Mouse (Mus musculus) neural tube, embryonic 14.5 days (tissue): ENCODE data around the gene Ppp1r17. TPM values are rescaled to one million over a fixed set of nuclear protein-coding genes. Genes with fewer than 3 reads are reported as not detected.

Source experiments
- ATAC-seq: fragments of 200-750 bp; cut with Nextera tagmentation; 2 replicates; pipeline ENCODE4 v1.8.0; 2017; ENCODE audit warnings: low read depth, mild to moderate bottlenecking, moderate TSS enrichment, moderate library complexity
- H3K27ac ChIP-seq: fragments of 300-500 bp; sonication (generic); 2 replicates; pipeline ENCODE4 v1.5.1; 2014; ENCODE audit warnings: low read depth, mild to moderate bottlenecking, control low read depth, low read length, moderate library complexity, mixed read lengths
- H3K27me3 ChIP-seq: fragments of 300-500 bp; sonication (generic); 2 replicates; pipeline ENCODE4 v1.6.1; 2014; ENCODE audit warnings: low read length; ENCODE audit not compliant: control insufficient read depth, insufficient read depth
- H3K36me3 ChIP-seq: fragments of 300-500 bp; sonication (generic); 2 replicates; pipeline ENCODE4 v1.6.1; 2014; ENCODE audit warnings: low read length, mixed read lengths; ENCODE audit not compliant: control insufficient read depth, insufficient read depth
- H3K4me1 ChIP-seq: fragments of 300-500 bp; sonication (generic); 2 replicates; pipeline ENCODE4 v1.6.1; 2014; ENCODE audit warnings: low read length; ENCODE audit not compliant: control insufficient read depth, insufficient read depth
- H3K4me2 ChIP-seq: fragments of 300-500 bp; sonication (generic); 2 replicates; pipeline ENCODE4 v1.6.1; 2014; ENCODE audit warnings: mild to moderate bottlenecking, low read depth, low read length, control low read depth
- H3K4me3 ChIP-seq: fragments of 300-500 bp; sonication (generic); 2 replicates; pipeline ENCODE4 v1.5.1; 2014; ENCODE audit warnings: low read depth, low read length, control low read depth, mixed read lengths
- H3K9ac ChIP-seq: fragments of 300-500 bp; sonication (generic); replicated peaks from 2 replicates; pipeline ENCODE4 v1.6.1; 2014; ENCODE audit warnings: low read depth, mild to moderate bottlenecking, control low read depth, low read length, mixed read lengths
- H3K9me3 ChIP-seq: fragments of 300-500 bp; sonication (generic); 2 replicates; pipeline ENCODE4 v1.6.1; 2016; ENCODE audit warnings: low read length; ENCODE audit not compliant: control insufficient read depth
- WGBS: fragments of 180-500 bp; shearing (Covaris S2); extraction: QIAGEN DNeasy Blood & Tissue Kit; methylation state at CpG from one replicate; pipeline ENCODE4 v1.1.7; 2014; 5-methylcytosine and 5-hydroxymethylcytosine counted together
- polyA plus RNA-seq: library from polyadenylated mRNA; unstranded; fragments of >200 nt; fragmentation: Nextera tagmentation; extraction: Ambion mirVana; gene quantifications from 2 replicates; pipeline ENCODE4 v1.2.1, GENCODE M21; 2014

Ppp1r17 gene
- 2.2 and 3.1 TPM in 2 replicates for polyA plus RNA-seq

DNA sequence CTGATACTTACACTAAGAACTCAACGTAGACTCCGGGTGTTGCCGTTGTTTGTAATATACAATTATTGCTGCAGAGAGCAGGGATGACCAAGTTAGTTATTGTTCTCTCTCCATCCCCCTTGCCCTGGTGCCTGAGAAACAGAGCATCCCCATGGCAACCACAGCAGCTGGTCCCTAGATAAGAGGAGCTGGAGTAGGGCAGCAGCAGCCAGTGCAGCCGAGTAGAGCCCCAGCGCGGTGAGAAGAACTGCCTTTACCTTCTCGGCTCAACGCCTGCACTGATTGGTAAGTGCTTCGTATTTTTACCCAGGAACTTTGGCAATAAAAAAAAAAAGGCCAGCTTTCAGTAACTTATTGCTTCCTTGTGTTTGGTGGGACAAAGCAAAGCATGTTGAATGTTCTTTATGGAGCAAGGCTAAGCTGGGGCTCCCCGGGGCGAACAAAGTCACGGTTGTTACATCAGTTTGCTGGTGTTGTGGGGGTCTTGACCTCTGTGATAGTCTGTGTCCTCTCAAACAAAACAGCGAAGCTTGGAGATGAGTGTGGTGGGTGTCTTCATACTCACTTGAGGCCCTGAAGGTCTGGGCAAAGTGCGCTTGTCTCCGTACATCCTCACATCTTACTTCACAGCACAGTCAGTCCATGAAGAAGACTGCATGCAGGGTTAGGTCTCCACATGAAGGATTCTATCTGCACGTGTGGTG, at the start of gene Ppp1r17:
Gene Ppp1r17, plus strand, starts transcription at position 207 of the 704 bp plus-strand sequence.
- Histone ChIP-seq H3K4me3 (no peak within 1 kb of the TSS), H3K36me3 (no peaks in the 10 kb centered on the region), H3K9ac (no peak within 1 kb of the TSS), H3K4me2 (peak within 1 kb of the TSS; percentile 23; the same call in 1 of the 2 replicates), H3K4me1 (peaks cover 8% of the 10 kb centered on the region; the same call in 1 of the 2 replicates), H3K27me3 (no peaks in the 10 kb centered on the region), H3K27ac (no peak within 1 kb of the TSS), H3K9me3 (no peaks in the 10 kb centered on the region)
- WGBS, result 29% methylated on average over 16 of the region's 16 CpGs
- peak; percentile 86; the same call in 1 of the 2 replicates for ATAC-seq

GRCm38 (mm10) chr6:55972998-55973397, 44.3 kb upstream of the Ppp1r17 start:
- H3K4me1 ChIP-seq, result no peaks in the 10 kb centered on the region
- no peak overlapping the region for H3K4me3 ChIP-seq
- no peaks in the 10 kb centered on the region for H3K9me3 ChIP-seq
- H3K27ac ChIP-seq, result no peak overlapping the region
- H3K27me3 ChIP-seq, result no peaks in the 10 kb centered on the region
- peak; percentile 73; the same call in 1 of the 2 replicates for ATAC-seq
- no peak overlapping the region for H3K4me2 ChIP-seq
- no peak overlapping the region for H3K9ac ChIP-seq
- H3K36me3 ChIP-seq, result no peaks in the 10 kb centered on the region

GRCm38 (mm10) chr6:55979766-55980165, 37.5 kb upstream of the Ppp1r17 start:
- 83% methylated on average over 2 of the region's 2 CpGs for WGBS

DNA sequence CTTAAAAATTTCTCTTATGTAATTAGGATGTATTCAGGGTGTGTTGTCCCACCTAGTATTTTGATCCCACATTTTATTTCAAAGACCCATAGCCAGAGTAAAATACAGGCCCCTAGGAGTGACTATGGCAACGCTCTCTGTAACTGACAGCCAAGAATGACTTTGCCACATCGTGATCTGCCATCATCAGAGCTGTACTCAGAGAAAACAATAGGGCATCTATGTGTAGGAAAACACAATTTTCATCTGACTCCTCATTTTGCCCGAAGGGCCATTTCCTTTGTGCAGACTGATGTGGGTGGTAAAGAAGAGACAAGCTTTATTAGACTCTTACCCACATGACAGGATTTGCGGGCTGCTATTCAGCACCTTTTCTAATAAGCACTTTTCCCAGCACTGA, 8.6 kb upstream of the Ppp1r17 start:
- ATAC-seq, result no peak
- no peak overlapping the region for H3K9ac ChIP-seq
- no peak overlapping the region for H3K4me2 ChIP-seq
- H3K27ac ChIP-seq, result no peak overlapping the region
- H3K4me1 ChIP-seq, result no peaks in the 10 kb centered on the region
- H3K36me3 ChIP-seq, result no peaks in the 10 kb centered on the region
- H3K9me3 ChIP-seq, result no peaks in the 10 kb centered on the region
- no peak overlapping the region for H3K4me3 ChIP-seq
- H3K27me3 ChIP-seq, result no peaks in the 10 kb centered on the region
- 78% methylated on average over 4 of the region's 4 CpGs for WGBS

More at GRCm38 (mm10) chr6:55979766-55980165, 37.5 kb upstream of the Ppp1r17 start:
- H3K36me3 ChIP-seq, result no peaks in the 10 kb centered on the region
- H3K27ac ChIP-seq, result no peak overlapping the region
- no peak overlapping the region for H3K4me3 ChIP-seq
- H3K4me2 ChIP-seq, result no peak overlapping the region
- H3K27me3 ChIP-seq, result no peaks in the 10 kb centered on the region
- no peaks in the 10 kb centered on the region for H3K9me3 ChIP-seq
- H3K4me1 ChIP-seq, result no peaks in the 10 kb centered on the region
- H3K9ac ChIP-seq, result no peak overlapping the region
- no peak for ATAC-seq

GRCm38 (mm10) chr6:56012384-56012783, 4.9 kb upstream of the Ppp1r17 start:
- Histone ChIP-seq H3K4me3 (no peak overlapping the region), H3K4me2 (no peak overlapping the region), H3K9me3 (no peaks in the 10 kb centered on the region), H3K27ac (no peak overlapping the region), H3K36me3 (no peaks in the 10 kb centered on the region), H3K9ac (no peak overlapping the region), H3K4me1 (peaks cover 5% of the 10 kb centered on the region; the same call in 1 of the 2 replicates), H3K27me3 (no peaks in the 10 kb centered on the region)
- 54% methylated on average over 5 of the region's 5 CpGs for WGBS
- ATAC-seq, result no peak

DNA sequence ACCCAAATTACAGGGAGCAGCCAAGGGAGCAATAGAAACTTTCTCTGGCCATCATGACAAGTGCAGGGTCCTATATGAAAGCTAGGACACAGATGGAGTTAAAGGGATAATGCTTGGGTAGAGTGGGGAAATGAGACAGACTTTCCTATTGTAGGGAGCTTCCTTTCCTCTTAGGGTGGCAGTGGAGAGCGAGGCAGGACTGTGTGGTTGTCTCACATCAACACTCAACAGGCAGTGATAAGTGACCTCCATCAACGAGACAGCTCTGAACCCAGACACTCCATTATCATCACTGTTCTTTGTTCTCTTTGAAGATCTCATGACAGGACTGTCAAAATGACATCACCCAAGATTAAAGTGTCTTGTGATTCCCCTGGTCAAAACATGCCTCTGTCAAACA, 2.3 kb downstream of the Ppp1r17 start:
- no peaks in the 10 kb centered on the region for H3K9me3 ChIP-seq
- no peak overlapping the region for H3K4me3 ChIP-seq
- no peaks in the 10 kb centered on the region for H3K36me3 ChIP-seq
- no peak overlapping the region for H3K27ac ChIP-seq
- no peak overlapping the region for H3K4me2 ChIP-seq
- H3K4me1 ChIP-seq, result peaks cover 8% of the 10 kb centered on the region; the same call in 1 of the 2 replicates
- no peaks in the 10 kb centered on the region for H3K27me3 ChIP-seq
- 77% methylated on average over 2 of the region's 2 CpGs for WGBS
- no peak for ATAC-seq
- no peak overlapping the region for H3K9ac ChIP-seq

DNA sequence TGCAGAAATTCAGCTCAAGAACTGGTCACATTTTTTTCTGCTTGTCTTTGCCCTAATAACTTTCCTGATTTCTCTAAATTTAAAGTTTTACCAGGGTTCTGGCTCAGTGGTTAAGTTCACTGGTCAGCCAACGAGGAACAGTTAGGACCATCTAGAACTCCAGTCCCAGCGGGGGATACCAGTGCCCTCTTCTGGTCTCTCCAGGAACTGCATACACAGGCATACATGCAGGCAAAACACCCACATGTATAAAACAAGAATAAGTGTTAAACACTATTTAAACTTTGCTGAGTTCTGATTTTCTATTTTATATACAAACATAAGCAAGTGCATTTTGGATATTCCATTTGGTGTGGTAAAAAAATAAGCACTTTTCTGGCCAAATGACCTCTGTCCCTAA, 8.2 kb downstream of the Ppp1r17 start:
- Histone ChIP-seq H3K27ac (no peak overlapping the region), H3K36me3 (no peaks in the 10 kb centered on the region), H3K9me3 (no peaks in the 10 kb centered on the region), H3K4me2 (no peak overlapping the region), H3K9ac (no peak overlapping the region), H3K4me1 (no peaks in the 10 kb centered on the region), H3K27me3 (no peaks in the 10 kb centered on the region), H3K4me3 (no peak overlapping the region)
- 64% methylated on average over 2 of the region's 2 CpGs for WGBS
- ATAC-seq, result no peak

DNA sequence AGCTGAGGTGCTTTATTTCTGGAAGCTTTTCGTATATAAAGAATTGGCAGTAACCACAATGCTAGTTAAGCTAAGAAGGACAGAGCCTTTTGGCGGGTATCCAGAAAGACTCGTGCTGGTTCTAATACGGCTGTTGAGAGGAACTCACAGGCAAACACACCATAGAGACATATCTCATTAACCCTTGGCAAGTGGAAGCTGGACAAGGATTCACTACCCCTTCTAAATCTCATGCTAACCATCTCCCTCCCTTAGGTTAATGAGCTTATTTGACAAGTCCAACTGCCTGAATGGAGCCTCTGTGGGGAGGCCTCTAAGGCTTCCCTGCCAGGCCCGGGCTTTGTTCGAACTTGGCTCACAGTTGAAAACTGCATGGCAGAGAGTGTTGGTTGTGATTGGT, 10.0 kb downstream of the Ppp1r17 start:
- peak; percentile 44; the same call in 1 of the 2 replicates for ATAC-seq
- no peak overlapping the region for H3K4me2 ChIP-seq
- H3K4me3 ChIP-seq, result no peak overlapping the region
- H3K9ac ChIP-seq, result no peak overlapping the region
- no peaks in the 10 kb centered on the region for H3K4me1 ChIP-seq
- H3K36me3 ChIP-seq, result no peaks in the 10 kb centered on the region
- H3K27me3 ChIP-seq, result no peaks in the 10 kb centered on the region
- no peaks in the 10 kb centered on the region for H3K9me3 ChIP-seq
- no peak overlapping the region for H3K27ac ChIP-seq
- 70% methylated on average over 6 of the region's 6 CpGs for WGBS

DNA sequence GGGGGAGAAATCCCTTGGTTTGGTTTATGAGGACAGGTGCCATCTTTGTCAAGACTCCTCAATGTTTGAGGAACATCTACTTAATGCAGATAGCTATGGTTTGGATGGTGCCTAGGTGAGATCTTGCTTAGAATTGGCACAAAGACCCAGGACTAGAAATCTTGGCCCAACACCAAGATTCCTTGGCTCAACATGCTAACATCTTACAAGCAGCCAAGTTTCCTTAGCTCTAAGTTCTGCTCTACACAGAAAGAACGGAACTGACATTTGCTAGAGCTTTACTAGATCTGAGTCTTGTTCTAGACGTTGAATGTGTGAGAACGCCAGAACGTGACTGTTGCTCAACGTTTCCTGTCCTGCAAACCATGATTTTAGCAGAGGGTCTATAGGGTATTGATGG, 10.7 kb downstream of the Ppp1r17 start:
- WGBS, result 90% methylated on average over 5 of the region's 5 CpGs
- no peaks in the 10 kb centered on the region for H3K36me3 ChIP-seq
- no peaks in the 10 kb centered on the region for H3K27me3 ChIP-seq
- no peak overlapping the region for H3K4me2 ChIP-seq
- H3K9ac ChIP-seq, result no peak overlapping the region
- no peak overlapping the region for H3K4me3 ChIP-seq
- no peaks in the 10 kb centered on the region for H3K9me3 ChIP-seq
- ATAC-seq, result no peak
- no peaks in the 10 kb centered on the region for H3K4me1 ChIP-seq
- no peak overlapping the region for H3K27ac ChIP-seq
